23 mouse cellular contexts compared by ENCODE assay signal in the genomic region with DNA sequence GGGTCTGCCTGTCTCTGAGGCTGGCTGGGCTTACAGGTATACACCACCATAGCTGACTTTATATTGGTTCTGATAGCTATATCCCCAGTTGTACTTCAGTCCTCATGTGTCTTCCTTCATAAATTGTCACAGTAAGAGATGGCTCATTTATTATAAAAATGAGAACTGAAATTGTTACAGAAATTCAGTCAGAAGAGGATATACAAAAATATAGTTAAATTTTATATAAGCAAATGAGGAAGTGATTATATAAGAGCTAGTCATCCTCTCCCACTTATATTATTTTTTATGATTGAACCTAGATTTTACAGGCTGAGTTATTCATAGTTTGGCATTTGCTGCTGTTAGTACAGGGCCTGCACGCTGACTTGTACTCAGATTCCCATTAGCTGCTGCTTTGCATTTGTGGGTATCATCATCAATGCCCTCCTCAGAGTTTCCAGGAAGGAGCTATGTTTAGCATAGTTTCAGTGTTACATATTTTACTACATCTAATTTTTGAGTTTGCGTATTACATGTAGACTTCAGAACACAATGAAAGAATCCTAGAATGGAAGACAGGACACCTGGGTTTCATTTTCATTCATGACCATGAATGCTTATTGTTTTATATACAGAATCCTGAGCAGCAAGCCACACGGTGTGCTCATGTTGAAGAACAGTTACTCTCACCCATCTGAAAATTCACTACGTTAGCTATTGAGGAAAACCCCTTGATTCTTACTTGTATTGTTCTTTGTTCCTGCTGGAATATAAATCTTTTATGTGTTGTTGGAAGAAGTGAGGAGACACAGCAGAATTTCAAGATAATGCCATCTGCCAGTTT. TPM values are rescaled to one million over a fixed set of nuclear protein-coding genes. Genes with fewer than 3 reads are reported as not detected.
A peak's percentile ranks its signal among the peaks of the same experiment; 100 is the strongest.
DNase-seq lines count a peak whose midpoint lies in the region; ATAC-seq and TF ChIP-seq lines count a peak whose summit lies in the region.
"Had no signal": no experiment of that assay in that cellular context is flagged by ENCODE, and none has a peak within 500 bp of the region (broad histone marks: within the 10 kb centered on the region; RNA-seq: fewer than 3 reads in every experiment).

No protein-coding gene starts in this region.

- intact Hi-C loops in left cerebral cortex, adult 2 months (cut with DNase I) = no loop called here

- H3K4me3 ChIP-seq in left cerebral cortex, adult 2 months = no peak overlapping the region
- H3K4me3 ChIP-seq in forebrain, embryonic 11.5 days (ENCODE audit: low read depth, low read length) = no peak overlapping the region
- no peak overlapping the region for H3K4me3 ChIP-seq in forebrain, embryonic 15.5 days
- H3K4me3 ChIP-seq: midbrain, embryonic 15.5 days; myocyte; neural tube, embryonic 13.5 days had no signal

- no peak overlapping the region for H3K4me2 ChIP-seq in forebrain, embryonic 11.5 days (ENCODE audit: low read depth, low read length, severe bottlenecking)
- H3K4me2 ChIP-seq in forebrain, embryonic 15.5 days (replicated peaks) = no peak overlapping the region
- H3K4me2 ChIP-seq: lung, embryonic 14.5 days; midbrain, embryonic 15.5 days; neural tube, embryonic 13.5 days had no signal

- TF ChIP-seq CTCF in left cerebral cortex, adult 2 months (IDR thresholded peaks at IDR 0.05) = no peak

- no peaks in the 10 kb centered on the region for H3K27me3 ChIP-seq in forebrain, embryonic 11.5 days (ENCODE audit: control insufficient read depth, insufficient read depth, low read length)
- no peaks in the 10 kb centered on the region for H3K27me3 ChIP-seq in forebrain, embryonic 15.5 days
- H3K27me3 ChIP-seq: midbrain, embryonic 15.5 days; neural tube, embryonic 13.5 days had no signal

- DNase-seq in left cerebral cortex, adult 2 months (ENCODE audit: extremely low spot score in 1 of 2, low spot score in 2 of 2) = no peak
- no peak for DNase-seq in left cerebral cortex, adult 8-10 months (ENCODE audit: low spot score in 2 of 2)
- no peak for DNase-seq in thymus, postnatal 36 days
- no peak for DNase-seq in forebrain, embryonic 11.5 days (ENCODE audit: low spot score)
- DNase-seq: adrenal gland, postnatal 25 days; cerebellum, adult 18-20 months; cerebellum, postnatal 25 days; gastrocnemius, postnatal 36 days; heart, postnatal 36 days; kidney, postnatal 25 days; lung, embryonic 14.5 days; thymus, postnatal 14 days had no signal

- H3K4me1 ChIP-seq in forebrain, embryonic 11.5 days (replicated peaks; ENCODE audit: control insufficient read depth, insufficient read depth, low read length) = no peaks in the 10 kb centered on the region
- H3K4me1 ChIP-seq in forebrain, embryonic 15.5 days = peaks cover 4% of the 10 kb centered on the region
- H3K4me1 ChIP-seq: midbrain, embryonic 15.5 days; neural tube, embryonic 13.5 days had no signal

- no peaks in the 10 kb centered on the region for H3K36me3 ChIP-seq in forebrain, embryonic 11.5 days (ENCODE audit: control insufficient read depth, insufficient read depth, low read length)
- H3K36me3 ChIP-seq in forebrain, embryonic 15.5 days = no peaks in the 10 kb centered on the region
- H3K36me3 ChIP-seq: midbrain, embryonic 15.5 days; neural tube, embryonic 13.5 days had no signal

- H3K9me3 ChIP-seq in forebrain, embryonic 11.5 days (ENCODE audit: control insufficient read depth, low read length) = no peaks in the 10 kb centered on the region
- H3K9me3 ChIP-seq in forebrain, embryonic 15.5 days = no peaks in the 10 kb centered on the region
- H3K9me3 ChIP-seq: midbrain, embryonic 15.5 days; neural tube, embryonic 13.5 days had no signal

- 90% methylated on average over 4 of the region's 4 CpGs for WGBS in forebrain, embryonic 11.5 days
- 73% methylated on average over 4 of the region's 4 CpGs for WGBS in forebrain, embryonic 15.5 days

- H3K9ac ChIP-seq in forebrain, embryonic 11.5 days (ENCODE audit: low read length) = no peak overlapping the region
- H3K9ac ChIP-seq in forebrain, embryonic 15.5 days (replicated peaks) = no peak overlapping the region
- H3K9ac ChIP-seq: liver, embryonic 14.5 days; lung, embryonic 14.5 days; midbrain, embryonic 15.5 days; neural tube, embryonic 13.5 days had no signal

- peak; percentile 41 for ATAC-seq in CD4-positive, CD25-positive, alpha-beta regulatory T cell, adult 4 months
- ATAC-seq in common myeloid progenitor, adult 5-6 weeks (replicated peaks; ENCODE audit: low read depth, poor library complexity, severe bottlenecking) = peak; percentile 62
- ATAC-seq in monocyte, adult 5-6 weeks (replicated peaks; ENCODE audit: insufficient number of reproducible peaks, low FRiP score, low TSS enrichment, poor library complexity, severe bottlenecking) = 0 out of 2 replicates have a peak, but pooled peaks have one; percentile 9
- no peak for ATAC-seq in forebrain, embryonic 11.5 days (replicated peaks; ENCODE audit: low FRiP score)
- ATAC-seq in forebrain, embryonic 15.5 days (replicated peaks) = no peak
- ATAC-seq: forebrain, embryonic 16.5 days; hindbrain, postnatal 0 days; intestine, postnatal 0 days; midbrain, embryonic 15.5 days had no signal

- peak overlapping the region; percentile 77 for H3K27ac ChIP-seq in left cerebral cortex, adult 2 months
- H3K27ac ChIP-seq in forebrain, embryonic 11.5 days (ENCODE audit: low read depth, low read length) = no peak overlapping the region
- H3K27ac ChIP-seq in forebrain, embryonic 15.5 days (replicated peaks) = no peak overlapping the region
- H3K27ac ChIP-seq: hindbrain, postnatal 0 days; liver, embryonic 14.5 days; midbrain, embryonic 15.5 days; neural tube, embryonic 13.5 days had no signal

RNA-seq across cellular contexts. Expression of a gene that starts 29.7 kb away (rescaled TPM):
- 1 to 10 TPM; 5.2 to 8.1 TPM for total RNA-seq in left cerebral cortex, adult 2 months (2021)
- total RNA-seq in left cerebral cortex, adult 8-10 months (2022) = 10 to 100 TPM in 2 of 4 experiments, 1 to 10 TPM in 2; 7.1 to 11.2 (median 10.4) TPM
- 10 to 100 TPM; 57.3 to 62.9 TPM for polyA plus RNA-seq in CD4-positive, CD25-positive, alpha-beta regulatory T cell, adult 4 months (2017; shearing (Covaris generic))
- 1.6 and 2.8 TPM in 2 replicates for total RNA-seq in common myeloid progenitor, adult 5-6 weeks (2017)
- 11.0 to 30.2 TPM in 2 of 3 replicates, not detected in the other for total RNA-seq in monocyte, adult 5-6 weeks (2017)
- polyA plus RNA-seq in forebrain, embryonic 11.5 days (2014; fragmentation: Nextera tagmentation; extraction: Ambion mirVana) = 13.6 and 19.1 TPM in 2 replicates
- 21.2 and 21.8 TPM in 2 replicates for polyA plus RNA-seq in forebrain, embryonic 15.5 days (2015; fragmentation: Nextera tagmentation; extraction: Ambion mirVana)
- total RNA-seq: adrenal gland, postnatal 25 days; gastrocnemius, postnatal 36 days; heart, postnatal 36 days had no signal

RNA-seq across cellular contexts. Expression of a gene that starts 29.9 kb away (rescaled TPM):
- total RNA-seq in left cerebral cortex, adult 2 months (2021) = 10 to 100 TPM; 43.1 to 48.7 TPM
- 10 to 100 TPM; 42.1 to 56.8 (median 44.8) TPM for total RNA-seq in left cerebral cortex, adult 8-10 months (2022)
- 10 to 100 TPM; 13.8 to 14.3 TPM for polyA plus RNA-seq in CD4-positive, CD25-positive, alpha-beta regulatory T cell, adult 4 months (2017; shearing (Covaris generic))
- total RNA-seq in common myeloid progenitor, adult 5-6 weeks (2017) = 11.9 and 21.4 TPM in 2 replicates
- 12.1 to 17.1 TPM (median 16.2 TPM) in 3 replicates for total RNA-seq in monocyte, adult 5-6 weeks (2017)
- 16.9 and 18.9 TPM in 2 replicates for polyA plus RNA-seq in forebrain, embryonic 11.5 days (2014; fragmentation: Nextera tagmentation; extraction: Ambion mirVana)
- polyA plus RNA-seq in forebrain, embryonic 15.5 days (2015; fragmentation: Nextera tagmentation; extraction: Ambion mirVana) = 40.1 and 42.7 TPM in 2 replicates

RNA-seq across cellular contexts. Expression of a gene that starts 30.0 kb away (rescaled TPM):
- 10 to 100 TPM in 1 of 2 experiments, 1 to 10 TPM in 1; 8.8 to 16.1 TPM for total RNA-seq in left cerebral cortex, adult 2 months (2021)
- 10 to 100 TPM; 14.9 to 17.9 (median 15.7) TPM for total RNA-seq in left cerebral cortex, adult 8-10 months (2022)
- polyA plus RNA-seq in CD4-positive, CD25-positive, alpha-beta regulatory T cell, adult 4 months (2017; shearing (Covaris generic)) = 10 to 100 TPM; 57.4 to 69.3 TPM
- total RNA-seq in common myeloid progenitor, adult 5-6 weeks (2017) = 113 and 129 TPM in 2 replicates
- 22.9 to 36.8 TPM (median 35.3 TPM) in 3 replicates for total RNA-seq in monocyte, adult 5-6 weeks (2017)
- 174 and 194 TPM in 2 replicates for polyA plus RNA-seq in forebrain, embryonic 11.5 days (2014; fragmentation: Nextera tagmentation; extraction: Ambion mirVana)
- 102 and 115 TPM in 2 replicates for polyA plus RNA-seq in forebrain, embryonic 15.5 days (2015; fragmentation: Nextera tagmentation; extraction: Ambion mirVana)

Comparison
In these comparisons a context has a peak if more than half of its experiments do, and no peak if none do; other contexts are left out.
1. ATAC-seq: peak in CD4-positive, CD25-positive, alpha-beta regulatory T cell, adult 4 months (single experiment), common myeloid progenitor, adult 5-6 weeks (single experiment) and monocyte, adult 5-6 weeks (single experiment); none in forebrain, embryonic 11.5 days (single experiment) and forebrain, embryonic 15.5 days (single experiment).